ENCODE assay signal across 8 mouse cellular contexts in genomic region chr2:127584436-127584858, GRCm38 (mm10). TPM values are rescaled to one million over a fixed set of nuclear protein-coding genes. Genes with fewer than 3 reads are reported as not detected.
DNase-seq lines count a peak whose midpoint lies in the region; ATAC-seq and TF ChIP-seq lines count a peak whose summit lies in the region.

No protein-coding gene starts in this region.

- no peaks in the 10 kb centered on the region for H3K27me3 ChIP-seq in forebrain, embryonic 15.5 days

- in situ Hi-C loops in ES-E14 (cut with MboI; ENCODE audit: low sequenced_read_pairs in 2 of 2, unreplicated experiment in 2 of 2): no loop called here

- peak; percentile 90 for ATAC-seq in forebrain, embryonic 15.5 days (replicated peaks)
- peak; percentile 88 for ATAC-seq in neutrophil, adult 5-6 weeks (ENCODE audit: extremely low read depth, insufficient number of reproducible peaks, low FRiP score, poor library complexity, severe bottlenecking)

- peak overlapping the region; percentile 88 for H3K9ac ChIP-seq in ES-E14 (ENCODE audit: insufficient read depth, low read depth, low read length, poor library complexity, severe bottlenecking)
- peak overlapping the region; percentile 87 for H3K9ac ChIP-seq in forebrain, embryonic 15.5 days (replicated peaks)

- H3K4me3 ChIP-seq in ES-E14 (ENCODE audit: insufficient read depth in 1 of 2, low read depth in 1 of 2, low read length in 2 of 2, poor library complexity in 1 of 2, severe bottlenecking in 1 of 2): peak overlapping the region; percentile 74 to 75
- H3K4me3 ChIP-seq in forebrain, embryonic 15.5 days: peak overlapping the region; percentile 72
- peak overlapping the region; percentile 99 for H3K4me3 ChIP-seq in lung, adult 2 months (replicated peaks; ENCODE audit: extremely low read depth, low read depth, low read length)

- H3K9me3 ChIP-seq in ES-E14 (ENCODE audit: control insufficient read depth, insufficient read depth, low read depth, low read length): no peaks in the 10 kb centered on the region
- H3K9me3 ChIP-seq in forebrain, embryonic 15.5 days: no peaks in the 10 kb centered on the region

- intact Hi-C loops in heart, postnatal 25 days (cut with DNase I): no loop called here

- peak; percentile 97 for DNase-seq in ES-E14 (ENCODE audit: low read depth, low spot score)
- peak; percentile 97 for DNase-seq in cerebellum, adult 11-12 months
- peak; percentile 79 for DNase-seq in heart, postnatal 25 days (ENCODE audit: low spot score)
- peak; percentile 93 to 97 for DNase-seq in layer of hippocampus, adult 18-20 months (ENCODE audit: low spot score in 2 of 2)
- peak; percentile 88 for DNase-seq in lung, adult 2 months
- DNase-seq in thymus, adult 18-20 months: peak; percentile 88 to 91

- H3K27ac ChIP-seq in ES-E14 (ENCODE audit: insufficient read depth, low read depth, low read length, poor library complexity, severe bottlenecking): no peak overlapping the region
- no peak overlapping the region for H3K27ac ChIP-seq in forebrain, embryonic 15.5 days (replicated peaks)

- H3K4me2 ChIP-seq in forebrain, embryonic 15.5 days (replicated peaks): peak overlapping the region; percentile 75

- peak; percentile 90 for TF ChIP-seq POLR2A in lung, adult 2 months (IDR thresholded peaks at IDR 0.05; ENCODE audit: borderline replicate concordance, extremely low read depth, low read depth, low read length)

- no peak for TF ChIP-seq CTCF in lung, adult 2 months (IDR thresholded peaks at IDR 0.05; ENCODE audit: insufficient read depth, low read length)

- peaks cover 2% of the 10 kb centered on the region; the same call in 1 of the 2 replicates for H3K36me3 ChIP-seq in ES-E14 (ENCODE audit: control insufficient read depth, insufficient read depth, low read length, poor library complexity, severe bottlenecking)
- peaks cover 6% of the 10 kb centered on the region; the same call in 1 of the 2 replicates for H3K36me3 ChIP-seq in forebrain, embryonic 15.5 days

- WGBS in forebrain, embryonic 15.5 days: 0% methylated on average over 24 of the region's 24 CpGs
- WGBS in lung, adult 2 months: under 1% methylated on average over 24 of the region's 24 CpGs

- H3K4me1 ChIP-seq in ES-E14 (ENCODE audit: control insufficient read depth in 2 of 2, insufficient read depth in 2 of 2, low read length in 2 of 2, poor library complexity in 1 of 2): peaks cover 0 to 7% of the 10 kb centered on the region in 2 experiments; a peak in 3 of 4 replicates
- H3K4me1 ChIP-seq in forebrain, embryonic 15.5 days: peaks cover 32% of the 10 kb centered on the region
- peaks cover 12% of the 10 kb centered on the region; the same call in 1 of the 2 replicates for H3K4me1 ChIP-seq in lung, adult 2 months (ENCODE audit: control insufficient read depth, insufficient read depth, low read length)

TF ChIP-seq in ES-E14, 5 proteins besides CTCF, POLR2A, EP300 and RAD21:
- peak; percentile 99 for TF ChIP-seq HCFC1 (IDR thresholded peaks at IDR 0.05; ENCODE audit: borderline replicate concordance, insufficient read depth, low read length)
- TF ChIP-seq CHD2 (IDR thresholded peaks at IDR 0.05; ENCODE audit: low read depth, low read length): no peak

RNA-seq across cellular contexts. Expression of gene Zfp661, which starts 2.4 kb away (rescaled TPM):
- total RNA-seq in ES-E14 (2012; rRNA removed): 5.1 and 8.2 TPM in 2 replicates
- 10.3 and 11.0 TPM in 2 replicates for polyA plus RNA-seq in forebrain, embryonic 15.5 days (2015; fragmentation: Nextera tagmentation; extraction: Ambion mirVana)
- 1 to 10 TPM; 1.4 to 1.5 TPM for total RNA-seq in heart, postnatal 25 days (2021)
- 1 to 10 TPM; 8.4 to 8.8 TPM for total RNA-seq in layer of hippocampus, adult 18-20 months (2021)
- 1.7 and 2.9 TPM in 2 replicates for polyA plus RNA-seq in lung, adult 2 months (2012; rRNA removed)
- total RNA-seq in neutrophil, adult 5-6 weeks (2017): 4.4 and 5.2 TPM in 2 replicates

RNA-seq across cellular contexts. Expression of gene Mrps5, which starts 2.6 kb away (rescaled TPM):
- total RNA-seq in ES-E14 (2012; rRNA removed): 187 and 222 TPM in 2 replicates
- 181 and 189 TPM in 2 replicates for polyA plus RNA-seq in forebrain, embryonic 15.5 days (2015; fragmentation: Nextera tagmentation; extraction: Ambion mirVana)
- 100 to 1,000 TPM in 1 of 2 experiments, 10 to 100 TPM in 1; 96.9 to 101 TPM for total RNA-seq in heart, postnatal 25 days (2021)
- total RNA-seq in layer of hippocampus, adult 18-20 months (2021): 10 to 100 TPM; 82.9 to 94.5 TPM
- polyA plus RNA-seq in lung, adult 2 months (2012; rRNA removed): 32.0 and 37.8 TPM in 2 replicates
- 29.9 and 34.9 TPM in 2 replicates for total RNA-seq in neutrophil, adult 5-6 weeks (2017)

RNA-seq across cellular contexts. Expression of gene Prom2, which starts 43.2 kb away (rescaled TPM):
- 0.45 and 1.0 TPM in 2 replicates for total RNA-seq in ES-E14 (2012; rRNA removed)
- not detected in 2 replicates for polyA plus RNA-seq in forebrain, embryonic 15.5 days (2015; fragmentation: Nextera tagmentation; extraction: Ambion mirVana)
- not detected for total RNA-seq in heart, postnatal 25 days (2021)
- total RNA-seq in layer of hippocampus, adult 18-20 months (2021): under 1 TPM in 1 of 2 experiments, not detected in 1; 0.27 TPM
- polyA plus RNA-seq in lung, adult 2 months (2012; rRNA removed): 1.0 and 9.6 TPM in 2 replicates
- not detected in 2 replicates for total RNA-seq in neutrophil, adult 5-6 weeks (2017)
